Mouse (Mus musculus) testis, adult 2 months (tissue): Measurements from ENCODE around the gene Slc7a12. TPM values are rescaled to one million over a fixed set of nuclear protein-coding genes. Genes with fewer than 3 reads are reported as not detected.

Experiments
- H3K27ac ChIP-seq: fragments of 200-500 bp; 2 replicates; pipeline ENCODE4 v1.5.1; 2012; ENCODE audit warnings: low read depth, low read length; ENCODE audit not compliant: control insufficient read depth, insufficient read depth
- H3K27me3 ChIP-seq: fragments of 200-500 bp; 2 replicates; pipeline ENCODE4 v1.6.1; 2012; ENCODE audit warnings: mild to moderate bottlenecking, low read length, moderate library complexity; ENCODE audit not compliant: control insufficient read depth, insufficient read depth
- H3K36me3 ChIP-seq: fragments of 200-500 bp; 2 replicates; pipeline ENCODE4 v1.6.1; 2012; ENCODE audit warnings: mild to moderate bottlenecking, low read length; ENCODE audit not compliant: control insufficient read depth, insufficient read depth
- H3K4me1 ChIP-seq: fragments of 200-500 bp; 2 replicates; pipeline ENCODE4 v1.6.1; 2012; ENCODE audit warnings: low read length; ENCODE audit not compliant: control insufficient read depth, insufficient read depth
- H3K4me3 ChIP-seq: fragments of 200-500 bp; 2 replicates; pipeline ENCODE4 v1.5.1; 2012; ENCODE audit warnings: low read depth, mild to moderate bottlenecking, low read length, moderate library complexity, mixed read lengths; ENCODE audit not compliant: control insufficient read depth
- CTCF ChIP-seq: fragments of 200-500 bp; IDR thresholded peaks from 2 replicates; pipeline ENCODE4 v1.5.1; 2012; ENCODE audit warnings: low read depth, mild to moderate bottlenecking, inconsistent platforms, low read length, moderate library complexity; ENCODE audit not compliant: control insufficient read depth, insufficient read depth, insufficient replicate concordance
- POLR2A ChIP-seq: fragments of 200-500 bp; IDR thresholded peaks from 2 replicates; pipeline ENCODE4 v1.6.1; 2012; ENCODE audit warnings: low read depth, mild to moderate bottlenecking, inconsistent platforms, low read length, moderate library complexity; ENCODE audit not compliant: control insufficient read depth
- polyA plus RNA-seq: library from polyadenylated mRNA; depleted of rRNA; stranded (reverse); fragments of >200 nt; gene quantifications from 2 replicates; pipeline ENCODE4 v1.2.3, GENCODE M21; 2012; rRNA removed

Gene Slc7a12
- 0.11 TPM in 1 of 2 replicates, not detected in the other for polyA plus RNA-seq

- Histone ChIP-seq H3K36me3 (no peaks in the 10 kb centered on the region), H3K4me1 (no peaks in the 10 kb centered on the region), H3K27me3 (no peaks in the 10 kb centered on the region), H3K27ac (no peak within 1 kb of the TSS), H3K4me3 (no peak within 1 kb of the TSS)
- TF ChIP-seq CTCF: no peak
- no peak for TF ChIP-seq POLR2A
Observed at GRCm38 (mm10) chr3:14480397-14480796, at the start of gene Slc7a12. Slc7a12 (plus strand) TSS chr3:14480697.

GRCm38 (mm10) chr3:14432381-14432780, 48.1 kb upstream of the Slc7a12 start:
- H3K27ac ChIP-seq: no peak overlapping the region
- no peak for TF ChIP-seq POLR2A
- no peak for TF ChIP-seq CTCF
- no peak overlapping the region for H3K4me3 ChIP-seq
- H3K27me3 ChIP-seq: no peaks in the 10 kb centered on the region
- H3K4me1 ChIP-seq: no peaks in the 10 kb centered on the region
- no peaks in the 10 kb centered on the region for H3K36me3 ChIP-seq

DNA sequence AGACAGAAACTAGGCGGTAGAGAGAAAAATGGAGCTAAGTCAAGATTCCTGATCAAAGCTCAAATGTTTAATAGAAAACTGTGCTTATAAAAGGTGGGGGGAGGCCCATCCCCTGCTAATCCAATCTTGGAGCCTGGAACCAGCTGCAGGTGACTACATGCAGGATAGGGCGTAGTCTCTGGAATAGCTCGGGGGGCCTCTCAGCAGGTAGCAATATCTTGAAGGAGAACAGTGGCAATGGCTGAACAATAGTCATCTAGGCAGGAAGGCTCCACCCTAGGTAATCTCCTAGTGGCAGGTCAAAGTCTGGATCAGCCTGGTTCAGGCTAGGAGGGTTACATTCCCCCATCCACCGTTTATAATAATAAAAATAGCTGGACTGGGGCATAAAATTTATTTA, 34.5 kb upstream of the Slc7a12 start:
- no peaks in the 10 kb centered on the region for H3K27me3 ChIP-seq
- no peaks in the 10 kb centered on the region for H3K4me1 ChIP-seq
- H3K4me3 ChIP-seq: no peak overlapping the region
- H3K27ac ChIP-seq: no peak overlapping the region
- H3K36me3 ChIP-seq: no peaks in the 10 kb centered on the region
- TF ChIP-seq POLR2A (no peak), CTCF (no peak)

GRCm38 (mm10) chr3:14446691-14447090, 33.8 kb upstream of the Slc7a12 start:
- H3K27ac ChIP-seq: no peak overlapping the region
- H3K27me3 ChIP-seq: no peaks in the 10 kb centered on the region
- no peak overlapping the region for H3K4me3 ChIP-seq
- H3K4me1 ChIP-seq: no peaks in the 10 kb centered on the region
- H3K36me3 ChIP-seq: no peaks in the 10 kb centered on the region
- TF ChIP-seq CTCF (no peak), POLR2A (no peak)

Other genes with a start within 250 kb of the Slc7a12 start
- 4.8 TPM in 2 replicates for gene 1810022K09Rik, start 130.6 kb downstream of the Slc7a12 start, polyA plus RNA-seq
- gene Car13, start 161.0 kb downstream of the Slc7a12 start, polyA plus RNA-seq: 0.34 and 0.42 TPM in 2 replicates